Mouse (Mus musculus) MEL (cell line): ENCODE measurements at regions not wholly inside any gene's neighbourhood (a gene's known extent, or its start where the extent isn't known, plus 50 kb on each side); places are given as distances from the start of the nearest gene placed in this dataset.

Source experiments
- DNase-seq: peaks from one replicate; pipeline ENCODE4 v3.0.0; 2011; ENCODE audit warnings: low read depth, low spot score
- H3K27ac ChIP-seq: 2 replicates; pipeline ENCODE4 v1.5.1; 2012; ENCODE audit warnings: low read depth, mild to moderate bottlenecking, control low read depth, low read length, moderate library complexity; ENCODE audit not compliant: control insufficient read depth
- H3K27me3 ChIP-seq, 2 experiments: fragments of 150-350 bp in 1 of 2; sonication (generic) in 1 of 2; 2 replicates each; pipeline ENCODE4 v1.6.1; 2012; ENCODE audit warnings: low read length in 2 of 2, mild to moderate bottlenecking in 2 of 2, improper control_type of control experiment in 1 of 2, moderate library complexity in 1 of 2; ENCODE audit not compliant: insufficient read depth in 2 of 2, control insufficient read depth in 1 of 2
- H3K36me3 ChIP-seq, 2 experiments: 2 replicates each; pipeline ENCODE4 v1.6.1; 2012 to 2014; ENCODE audit warnings: low read length in 2 of 2, improper control_type of control experiment in 1 of 2, inconsistent platforms in 1 of 2, mild to moderate bottlenecking in 1 of 2; ENCODE audit not compliant: insufficient read depth in 2 of 2, control insufficient read depth in 1 of 2
- H3K4me1 ChIP-seq, 2 experiments: fragments of 150-350 bp in 1 of 2; sonication (generic) in 1 of 2; 2 replicates each; pipeline ENCODE4 v1.6.1; 2012; ENCODE audit warnings: low read length in 2 of 2, improper control_type of control experiment in 1 of 2, mild to moderate bottlenecking in 1 of 2; ENCODE audit not compliant: insufficient read depth in 2 of 2, control insufficient read depth in 1 of 2
- H3K4me3 ChIP-seq, 2 experiments: fragments of 150-350 bp in 1 of 2; sonication (generic) in 1 of 2; 2 replicates each; pipeline ENCODE4 v1.5.1; 2012; ENCODE audit warnings: low read depth in 2 of 2, low read length in 2 of 2, mild to moderate bottlenecking in 2 of 2, moderate library complexity in 2 of 2, control low read depth in 1 of 2, improper control_type of control experiment in 1 of 2; ENCODE audit not compliant: control insufficient read depth in 1 of 2, insufficient read depth in 1 of 2
- H3K79me2 ChIP-seq: 2 replicates; pipeline ENCODE4 v1.6.1; 2012; ENCODE audit warnings: mild to moderate bottlenecking, low read length, moderate library complexity; ENCODE audit not compliant: control insufficient read depth, poor library complexity, insufficient read depth
- H3K9ac ChIP-seq: 2 replicates; pipeline ENCODE4 v1.6.1; 2012; ENCODE audit warnings: low read depth, mild to moderate bottlenecking, control low read depth, low read length, moderate library complexity; ENCODE audit not compliant: control insufficient read depth, poor library complexity, severe bottlenecking
- H3K9me3 ChIP-seq: fragments of 150-350 bp; sonication (generic); replicated peaks from 2 replicates; pipeline ENCODE4 v1.6.1; 2012; ENCODE audit warnings: mild to moderate bottlenecking, low read length, improper control_type of control experiment, moderate library complexity; ENCODE audit not compliant: insufficient read depth
- ETS1 ChIP-seq: IDR thresholded peaks from 2 replicates; pipeline ENCODE4 v1.6.1; 2012; ENCODE audit warnings: low read depth, mild to moderate bottlenecking, inconsistent platforms, low read length, improper control_type of control experiment, moderate library complexity
- MAFK ChIP-seq: IDR thresholded peaks from 2 replicates; pipeline ENCODE4 v1.6.1; 2011; ENCODE audit warnings: low read depth, mild to moderate bottlenecking, low read length, improper control_type of control experiment, borderline replicate concordance
- MEF2A ChIP-seq: IDR thresholded peaks from 2 replicates; pipeline ENCODE4 v1.6.1; 2014; ENCODE audit warnings: low read depth, mild to moderate bottlenecking, inconsistent platforms, low read length, improper control_type of control experiment; ENCODE audit not compliant: poor library complexity, insufficient replicate concordance, severe bottlenecking; ENCODE audit errors: extremely low read depth
- NRF1 ChIP-seq: IDR thresholded peaks from 2 replicates; pipeline ENCODE4 v1.6.1; 2014; ENCODE audit warnings: low read depth, mild to moderate bottlenecking, inconsistent platforms, low read length, improper control_type of control experiment, moderate library complexity; ENCODE audit not compliant: poor library complexity, insufficient read depth, severe bottlenecking
- POLR2A ChIP-seq, 2 experiments: IDR thresholded peaks; 2 replicates each; pipeline ENCODE4 v1.6.1; 2011 to 2012; ENCODE audit warnings: low read length in 2 of 2, mild to moderate bottlenecking in 2 of 2, control low read depth in 1 of 2, improper control_type of control experiment in 1 of 2, low read depth in 1 of 2, moderate library complexity in 1 of 2; ENCODE audit not compliant: control insufficient read depth in 1 of 2, insufficient read depth in 1 of 2, poor library complexity in 1 of 2
- POLR2AphosphoS5 ChIP-seq: IDR thresholded peaks from 2 replicates; pipeline ENCODE4 v1.6.1; 2012; ENCODE audit warnings: low read depth, borderline replicate concordance, mild to moderate bottlenecking, inconsistent platforms, low read length, moderate library complexity, mixed read lengths
- RAD21 ChIP-seq: IDR thresholded peaks from 2 replicates; pipeline ENCODE4 v1.6.1; 2011; ENCODE audit warnings: mild to moderate bottlenecking, low read depth, low read length, improper control_type of control experiment
- SMC3 ChIP-seq: IDR thresholded peaks from 2 replicates; pipeline ENCODE4 v1.6.1; 2011; ENCODE audit warnings: low read depth, low read length, improper control_type of control experiment
- TBP ChIP-seq: IDR thresholded peaks from 2 replicates; pipeline ENCODE4 v1.8.0; 2011; ENCODE audit warnings: low read depth, low read length, improper control_type of control experiment
- ZC3H11A ChIP-seq: IDR thresholded peaks from 2 replicates; pipeline ENCODE4 v1.6.1; 2012; ENCODE audit warnings: low read depth, mild to moderate bottlenecking, inconsistent platforms, low read length, improper control_type of control experiment

GRCm38 (mm10) chr1:138674199-138674598 is 54.3 kb upstream of the Nek7 start:
- H3K79me2 ChIP-seq, result no peaks in the 10 kb centered on the region
- no peak for TF ChIP-seq TBP
- no peak for TF ChIP-seq NRF1
- no peak for TF ChIP-seq SMC3
- no peak for TF ChIP-seq MAFK
- no peak for TF ChIP-seq POLR2AphosphoS5
- no peak for TF ChIP-seq ETS1
- no peak for TF ChIP-seq POLR2A (IDR thresholded peaks at IDR 0.05; ENCODE audit: control insufficient read depth in 1 of 2, insufficient read depth in 1 of 2, low read depth in 1 of 2, low read length in 2 of 2, poor library complexity in 1 of 2)
- no peak for TF ChIP-seq MEF2A
- no peak for TF ChIP-seq ZC3H11A
- no peak for TF ChIP-seq RAD21
- TF ChIP-seq, all 39 proteins: peak for 0
- H3K9ac ChIP-seq, result no peak overlapping the region
- H3K9me3 ChIP-seq, result no peaks in the 10 kb centered on the region
- no peaks in the 10 kb centered on the region for H3K4me1 ChIP-seq
- H3K27me3 ChIP-seq, result peaks cover 0 to 3% of the 10 kb centered on the region in 2 experiments; a peak in 1 of 4 replicates
- H3K27ac ChIP-seq, result no peak overlapping the region
- H3K4me3 ChIP-seq, result no peak overlapping the region
- H3K36me3 ChIP-seq, result no peaks in the 10 kb centered on the region
- DNase-seq, result no peak
